Mouse (Mus musculus) large intestine, adult 2 months (tissue): ENCODE results near the gene Abca7. TPM values are rescaled to one million over a fixed set of nuclear protein-coding genes. Genes with fewer than 3 reads are reported as not detected.

ENCODE experiments used
- DNase-seq: peaks from one replicate; pipeline ENCODE4 v3.0.0-alpha.2; 2012; ENCODE audit warnings: low read depth, low spot score
- WGBS: fragments of 180-500 bp; shearing (Covaris S2); methylation state at CpG from one replicate; pipeline ENCODE4 v1.1.7; 2018; 5-methylcytosine and 5-hydroxymethylcytosine counted together
- polyA plus RNA-seq: library from polyadenylated mRNA; depleted of rRNA; stranded (reverse); fragments of >200 nt; gene quantifications from 2 replicates; pipeline ENCODE4 v1.2.3, GENCODE M21; 2012; rRNA removed

Abca7 gene
- polyA plus RNA-seq, 1 experiment = 17.3 TPM

DNA sequence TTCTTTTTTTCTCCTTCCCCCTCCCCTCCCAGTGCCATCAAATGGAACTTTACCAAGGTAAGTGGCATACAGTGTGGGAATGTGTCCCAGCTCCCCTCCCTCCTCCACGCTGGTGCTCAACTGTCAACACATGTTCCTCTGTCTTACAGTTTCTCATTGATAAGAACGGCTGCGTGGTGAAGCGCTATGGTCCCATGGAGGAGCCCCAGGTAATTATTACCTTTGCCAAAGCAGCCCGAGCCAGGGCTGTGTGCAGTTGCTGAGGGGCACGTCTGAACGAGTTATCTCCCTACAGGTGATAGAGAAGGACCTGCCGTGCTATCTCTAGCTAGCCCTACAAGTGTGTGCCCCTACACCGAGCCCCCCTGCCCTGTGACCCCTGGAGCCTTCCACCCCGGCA lies 59.6 kb downstream of the Abca7 start:
- WGBS = 64% methylated on average over 10 of the region's 10 CpGs
- DNase-seq = no peak

DNA sequence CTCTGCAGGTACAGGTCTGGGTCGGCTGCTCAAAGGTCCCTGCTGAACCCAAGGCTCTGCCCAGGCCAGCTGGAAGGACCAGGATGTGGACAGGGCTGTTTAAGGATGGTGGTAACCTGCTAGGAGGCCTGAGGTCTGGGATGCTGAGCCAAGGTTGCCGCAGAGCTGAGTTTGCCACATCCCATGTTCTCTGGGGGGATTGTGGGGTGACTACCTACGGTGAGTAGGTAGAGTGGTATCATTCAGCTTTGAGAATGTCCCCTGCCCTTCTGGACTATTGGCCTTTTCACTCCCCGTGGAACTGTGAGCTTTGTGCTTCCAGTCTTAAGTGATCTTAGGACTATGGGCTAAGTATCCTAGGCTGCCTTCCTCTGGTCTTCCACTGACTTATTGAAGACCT lies 60.2 kb downstream of the Abca7 start:
- DNase-seq = no peak
- 75% methylated on average over 4 of the region's 4 CpGs for WGBS

DNA sequence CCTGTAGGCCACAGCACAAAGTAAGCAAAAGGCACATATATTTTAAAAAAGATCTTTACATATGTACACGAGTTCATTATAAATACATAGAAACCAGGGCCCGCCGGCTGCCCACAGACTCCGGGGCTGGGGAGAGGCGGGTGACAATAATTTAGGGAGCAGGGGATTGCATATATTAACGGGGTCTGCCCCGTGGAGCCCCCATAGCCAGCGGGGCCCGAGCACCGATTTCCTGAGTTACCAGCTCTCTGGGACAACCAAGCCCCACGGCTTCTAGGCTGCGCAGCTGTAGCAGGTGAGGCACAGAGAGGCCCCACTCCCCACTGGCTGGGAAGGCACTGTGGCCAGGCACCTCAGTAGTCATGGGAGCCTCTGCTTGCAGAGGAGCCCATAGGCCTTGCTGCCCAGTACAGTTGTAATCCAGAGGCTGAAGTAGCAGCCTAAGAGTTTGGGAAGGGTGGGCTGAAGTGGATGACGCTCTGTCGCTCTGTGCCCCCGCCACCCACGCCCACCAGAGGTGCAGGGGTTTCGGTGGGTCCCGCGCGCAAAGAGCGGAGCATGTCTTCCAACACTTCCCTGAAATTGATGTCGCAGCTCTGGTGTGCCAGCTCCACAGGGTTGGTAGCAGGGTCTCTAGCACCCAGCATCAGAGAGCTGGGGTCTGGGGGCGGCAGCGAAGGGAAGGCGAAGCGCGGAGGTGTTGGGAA lies 60.8 kb downstream of the Abca7 start:
- WGBS = 90% methylated on average over 27 of the region's 27 CpGs

DNA sequence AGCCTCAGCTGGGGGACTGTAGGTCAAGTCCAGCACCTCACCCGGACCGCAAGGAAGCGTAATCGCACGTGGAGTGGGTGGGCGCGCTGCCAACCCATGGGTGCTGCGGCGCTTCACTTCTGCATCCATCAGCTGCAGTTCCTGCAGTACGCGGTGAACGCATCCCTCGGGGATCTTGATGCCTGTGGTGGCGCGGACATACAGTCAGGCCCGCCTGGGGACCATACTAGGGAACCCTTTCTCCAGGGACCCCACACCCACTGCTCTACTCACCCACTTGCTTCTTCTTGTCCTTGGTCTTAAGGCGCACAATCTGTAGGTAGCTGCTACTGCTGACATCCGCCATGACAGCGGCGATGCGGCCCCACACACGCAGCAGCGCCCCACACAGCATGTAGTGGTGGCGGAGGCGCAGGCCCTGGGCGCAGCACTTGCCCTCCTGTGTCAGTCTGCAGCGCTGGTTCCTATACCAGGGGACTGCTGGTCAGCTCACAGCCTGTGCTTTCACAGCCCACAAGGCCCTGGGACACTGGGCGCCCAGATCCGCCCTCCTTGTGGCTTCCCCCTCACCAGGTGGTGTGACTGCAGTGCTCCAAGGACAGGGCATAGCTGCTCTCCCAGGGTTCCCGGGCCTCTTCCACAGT lies 61.5 kb downstream of the Abca7 start:
- no peak for DNase-seq
- WGBS = 78% methylated on average over 30 of the region's 30 CpGs

More for the DNA sequence above, 60.8 kb downstream of the Abca7 start:
- DNase-seq = no peak

DNA sequence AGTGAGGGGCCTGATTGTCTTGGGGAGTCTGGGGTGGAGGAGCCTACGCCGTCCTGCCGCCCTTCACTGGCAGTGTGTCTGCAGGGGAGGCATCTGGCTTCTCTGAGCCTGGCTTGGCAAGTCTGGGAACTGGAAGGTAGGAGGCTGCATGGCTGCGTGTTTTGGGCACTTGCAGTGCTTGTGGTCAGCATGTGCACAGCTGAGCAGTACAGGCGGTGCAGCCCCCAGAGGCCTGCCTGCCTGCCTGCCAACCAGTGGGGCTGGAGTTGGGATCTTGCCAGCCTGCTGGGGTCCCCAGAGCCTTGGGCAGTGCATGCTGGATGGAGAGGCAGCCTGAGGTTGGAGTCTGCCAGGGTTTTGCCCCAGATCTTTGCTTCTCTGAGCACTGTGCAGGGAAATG lies 66.8 kb downstream of the Abca7 start:
- WGBS = 94% methylated on average over 5 of the region's 5 CpGs
- DNase-seq = no peak

DNA sequence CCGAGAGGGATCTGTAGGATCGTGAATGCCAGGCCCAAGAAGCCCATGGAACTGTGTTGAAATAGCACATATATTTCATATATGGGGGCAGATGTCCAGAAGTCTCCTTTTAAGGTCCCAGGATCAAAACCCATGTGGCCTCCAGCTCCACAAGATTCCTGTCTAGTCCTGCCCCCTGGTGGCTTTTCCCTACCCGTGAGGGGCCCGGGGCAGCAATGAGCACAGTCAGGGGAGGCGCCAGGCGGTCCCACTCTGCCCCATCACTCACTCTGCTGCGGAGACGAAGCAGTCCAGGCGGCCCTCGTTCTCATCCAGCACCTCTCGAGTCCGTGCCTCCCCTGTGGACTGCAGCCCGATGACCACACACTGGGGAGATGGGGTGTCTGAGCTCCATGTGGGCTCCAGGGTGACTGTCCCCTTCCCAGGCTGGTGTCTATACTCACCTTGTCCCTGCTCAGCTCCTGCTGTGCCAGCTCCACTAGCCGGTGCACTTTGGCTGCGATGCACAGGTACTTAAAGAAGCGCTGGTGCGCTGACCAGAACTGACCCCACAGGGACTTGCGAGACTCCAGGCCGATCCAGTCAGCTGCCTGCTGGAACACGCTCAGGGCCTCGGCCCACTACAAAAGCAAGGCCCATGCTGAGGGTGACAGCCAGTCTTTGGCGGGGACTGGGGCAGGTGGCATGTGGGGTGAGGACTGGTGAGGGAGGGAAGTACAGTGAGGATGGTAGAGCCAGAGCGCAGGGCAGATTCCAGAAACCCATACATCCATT lies 67.8 kb downstream of the Abca7 start:
- no peak for DNase-seq
- 87% methylated on average over 23 of the region's 23 CpGs for WGBS

Other genes with a start within 250 kb of the Abca7 start
- 57.5 and 63.7 TPM in 2 replicates for gene Polrmt, start 249.9 kb upstream of the Abca7 start, polyA plus RNA-seq
- gene Fgf22, start 241.4 kb upstream of the Abca7 start, polyA plus RNA-seq = not detected in 2 replicates
- gene Rnf126, start 229.5 kb upstream of the Abca7 start, polyA plus RNA-seq = 119 and 129 TPM in 2 replicates
- 12.9 and 13.6 TPM in 2 replicates for gene Fstl3, start 219.2 kb upstream of the Abca7 start, polyA plus RNA-seq
- 0.29 and 0.48 TPM in 2 replicates for gene Prss57, start 205.5 kb upstream of the Abca7 start, polyA plus RNA-seq
- 15.4 and 17.6 TPM in 2 replicates for gene Palm, start 202.9 kb upstream of the Abca7 start, polyA plus RNA-seq
- 299 and 402 TPM in 2 replicates for gene Misp, start 175.5 kb upstream of the Abca7 start, polyA plus RNA-seq
- gene Ptbp1, start 142.1 kb upstream of the Abca7 start, polyA plus RNA-seq = 255 and 340 TPM in 2 replicates
- gene Prtn3, start 122.0 kb upstream of the Abca7 start, polyA plus RNA-seq = 1.6 and 1.8 TPM in 2 replicates
- gene Plppr3, start 121.9 kb upstream of the Abca7 start, polyA plus RNA-seq = 3.4 and 4.6 TPM in 2 replicates
- gene Elane, start 110.2 kb upstream of the Abca7 start, polyA plus RNA-seq = not detected in 2 replicates
- gene Cfd, start 105.6 kb upstream of the Abca7 start, polyA plus RNA-seq = 166 and 209 TPM in 2 replicates
- 28.6 and 36.5 TPM in 2 replicates for gene Med16, start 87.6 kb upstream of the Abca7 start, polyA plus RNA-seq
- not detected in 2 replicates for gene Gm26602, start 85.6 kb upstream of the Abca7 start, polyA plus RNA-seq
- gene Kiss1r, start 79.5 kb upstream of the Abca7 start, polyA plus RNA-seq = 1.9 and 3.0 TPM in 2 replicates
- gene R3hdm4, start 75.3 kb upstream of the Abca7 start, polyA plus RNA-seq = 92.4 and 94.6 TPM in 2 replicates
- 3.6 and 9.1 TPM in 2 replicates for gene Arid3a, start 69.5 kb upstream of the Abca7 start, polyA plus RNA-seq
- 29.6 and 40.8 TPM in 2 replicates for gene Wdr18, start 36.3 kb upstream of the Abca7 start, polyA plus RNA-seq
- not detected in 2 replicates for gene Grin3b, start 25.8 kb upstream of the Abca7 start, polyA plus RNA-seq
- gene Tmem259, start 12.2 kb upstream of the Abca7 start, polyA plus RNA-seq = 194 and 223 TPM in 2 replicates
- 49.1 and 56.1 TPM in 2 replicates for gene Cnn2, start 7.9 kb upstream of the Abca7 start, polyA plus RNA-seq
- 33.5 and 42.4 TPM in 2 replicates for gene Arhgap45, start 20.2 kb downstream of the Abca7 start, polyA plus RNA-seq
- 146 and 172 TPM in 2 replicates for gene Polr2e, start 43.3 kb downstream of the Abca7 start, polyA plus RNA-seq
- 282 and 473 TPM in 2 replicates for gene Gpx4, start 50.7 kb downstream of the Abca7 start, polyA plus RNA-seq
- 67.2 and 91.7 TPM in 2 replicates for gene Sbno2, start 109.1 kb downstream of the Abca7 start, polyA plus RNA-seq
- 112 and 115 TPM in 2 replicates for gene Stk11, start 119.3 kb downstream of the Abca7 start, polyA plus RNA-seq
- 1,215 and 1,440 TPM in 2 replicates for gene Atp5d, start 142.1 kb downstream of the Abca7 start, polyA plus RNA-seq
- gene Cbarp, start 144.3 kb downstream of the Abca7 start, polyA plus RNA-seq = 5.0 TPM in 2 replicates
- gene Midn, start 151.8 kb downstream of the Abca7 start, polyA plus RNA-seq = 62.7 and 89.3 TPM in 2 replicates
- 52.6 and 63.1 TPM in 2 replicates for gene Cirbp, start 169.5 kb downstream of the Abca7 start, polyA plus RNA-seq
- gene 1600002K03Rik, start 176.4 kb downstream of the Abca7 start, polyA plus RNA-seq = 15.9 and 18.2 TPM in 2 replicates
- gene Efna2, start 183.0 kb downstream of the Abca7 start, polyA plus RNA-seq = 0.95 and 1.1 TPM in 2 replicates
- 24.7 and 28.6 TPM in 2 replicates for gene Mum1, start 229.9 kb downstream of the Abca7 start, polyA plus RNA-seq